ENCODE assay signal across 17 mouse cellular contexts in genomic region chr17:25604234-25604633, GRCm38 (mm10). TPM values are rescaled to one million over a fixed set of nuclear protein-coding genes. Genes with fewer than 3 reads are reported as not detected.
"Had no signal": no experiment of that assay in that cellular context is flagged by ENCODE, and none has a peak within 500 bp of the region (broad histone marks: within the 10 kb centered on the region; RNA-seq: fewer than 3 reads in every experiment).

No protein-coding gene starts in this region.

- H3K4me2 ChIP-seq: limb, embryonic 12.5 days; midbrain, embryonic 11.5 days; midbrain, embryonic 15.5 days; neural tube, embryonic 13.5 days; stomach, embryonic 15.5 days had no signal

- H3K27me3 ChIP-seq: midbrain, embryonic 15.5 days; neural tube, embryonic 13.5 days; stomach, embryonic 15.5 days had no signal

- DNase-seq: kidney, adult 9 months; kidney, postnatal 10 days; liver; lung, adult 2 months; lung, postnatal 36 days; right cerebral cortex, postnatal 14 days; thymus, adult 2 months; thymus, postnatal 25 days had no signal

- ATAC-seq: lung, postnatal 0 days; midbrain, embryonic 15.5 days had no signal

- H3K4me3 ChIP-seq: layer of hippocampus, adult 2 months; limb, embryonic 12.5 days; midbrain, embryonic 15.5 days; neural tube, embryonic 13.5 days; stomach, embryonic 15.5 days had no signal

- H3K9ac ChIP-seq: limb, embryonic 12.5 days; liver, embryonic 14.5 days; midbrain, embryonic 15.5 days; neural tube, embryonic 13.5 days; stomach, embryonic 15.5 days had no signal

- H3K27ac ChIP-seq: limb, embryonic 12.5 days; liver, embryonic 14.5 days; midbrain, embryonic 15.5 days; neural tube, embryonic 13.5 days; stomach, embryonic 15.5 days had no signal

- H3K9me3 ChIP-seq: limb, embryonic 12.5 days; midbrain, embryonic 15.5 days; neural tube, embryonic 13.5 days; stomach, embryonic 15.5 days had no signal

- H3K36me3 ChIP-seq: midbrain, embryonic 15.5 days; neural tube, embryonic 13.5 days; stomach, embryonic 15.5 days had no signal

RNA-seq across cellular contexts. Expression of gene Sox8, which starts 33.7 kb away (rescaled TPM):
- total RNA-seq: megakaryocyte progenitor cell, adult 5-6 weeks had no signal
